Comparison of ENCODE assay signal across 47 mouse cellular contexts in genomic region chr6:42539711-42540110, GRCm38 (mm10). TPM values are rescaled to one million over a fixed set of nuclear protein-coding genes. Genes with fewer than 3 reads are reported as not detected.
"Had no signal": no experiment of that assay in that cellular context is flagged by ENCODE, and none has a peak within 500 bp of the region (broad histone marks: within the 10 kb centered on the region; RNA-seq: fewer than 3 reads in every experiment).

No protein-coding gene starts in this region.

- H3K9me3 ChIP-seq: limb, embryonic 10.5 days; limb, embryonic 12.5 days; limb, embryonic 13.5 days; limb, embryonic 15.5 days; liver, embryonic 12.5 days; liver, embryonic 13.5 days; liver, embryonic 15.5 days; lung, embryonic 15.5 days; midbrain, embryonic 10.5 days; midbrain, embryonic 12.5 days; midbrain, embryonic 13.5 days; midbrain, embryonic 15.5 days had no signal

- H3K4me3 ChIP-seq: left cerebral cortex, adult 2 months; limb, embryonic 10.5 days; limb, embryonic 12.5 days; limb, embryonic 13.5 days; limb, embryonic 15.5 days; liver, embryonic 12.5 days; liver, embryonic 13.5 days; liver, embryonic 15.5 days; lung, embryonic 15.5 days; megakaryocyte, embryonic 14.5 days; midbrain, embryonic 10.5 days; midbrain, embryonic 12.5 days; midbrain, embryonic 13.5 days; midbrain, embryonic 15.5 days; myocyte had no signal

- DNase-seq: left cerebral cortex, postnatal 4 days; liver; liver, embryonic 13.5 days; liver, postnatal 0 days; lung, adult 18-20 months; lung, adult 2 months; lung, embryonic 14.5 days; lung, postnatal 10 days; lung, postnatal 14 days; lung, postnatal 36 days; lung, postnatal 4 days; midbrain, embryonic 14.5 days had no signal

- H3K36me3 ChIP-seq: limb, embryonic 10.5 days; limb, embryonic 12.5 days; limb, embryonic 13.5 days; limb, embryonic 15.5 days; liver, embryonic 12.5 days; liver, embryonic 13.5 days; liver, embryonic 15.5 days; lung, embryonic 15.5 days; midbrain, embryonic 10.5 days; midbrain, embryonic 12.5 days; midbrain, embryonic 13.5 days; midbrain, embryonic 15.5 days had no signal

- H3K27me3 ChIP-seq: limb, embryonic 12.5 days; limb, embryonic 13.5 days; limb, embryonic 15.5 days; liver, embryonic 12.5 days; liver, embryonic 13.5 days; liver, embryonic 15.5 days; lung, embryonic 15.5 days; midbrain, embryonic 12.5 days; midbrain, embryonic 13.5 days; midbrain, embryonic 15.5 days had no signal

- H3K9ac ChIP-seq: limb, embryonic 12.5 days; limb, embryonic 13.5 days; limb, embryonic 15.5 days; liver, embryonic 12.5 days; liver, embryonic 13.5 days; liver, embryonic 14.5 days; liver, embryonic 15.5 days; liver, postnatal 0 days; lung, embryonic 14.5 days; lung, embryonic 15.5 days; midbrain, embryonic 12.5 days; midbrain, embryonic 13.5 days; midbrain, embryonic 15.5 days had no signal

- H3K27ac ChIP-seq: left cerebral cortex, adult 2 months; limb, embryonic 10.5 days; limb, embryonic 13.5 days; limb, embryonic 15.5 days; liver, embryonic 12.5 days; liver, embryonic 13.5 days; liver, embryonic 14.5 days; liver, embryonic 15.5 days; lung, embryonic 15.5 days; macrophage; midbrain, embryonic 10.5 days; midbrain, embryonic 12.5 days; midbrain, embryonic 13.5 days; midbrain, embryonic 15.5 days had no signal

- H3K4me1 ChIP-seq: limb, embryonic 15.5 days; liver, embryonic 12.5 days; liver, embryonic 13.5 days; liver, embryonic 15.5 days; megakaryocyte, embryonic 14.5 days; midbrain, embryonic 10.5 days; midbrain, embryonic 12.5 days; midbrain, embryonic 13.5 days; midbrain, embryonic 15.5 days had no signal

- ATAC-seq: liver, embryonic 12.5 days; liver, postnatal 0 days; lung, postnatal 0 days; midbrain, embryonic 13.5 days; midbrain, embryonic 15.5 days; midbrain, embryonic 16.5 days had no signal

- H3K4me2 ChIP-seq: limb, embryonic 12.5 days; limb, embryonic 13.5 days; limb, embryonic 15.5 days; liver, embryonic 11.5 days; liver, embryonic 12.5 days; liver, embryonic 13.5 days; liver, embryonic 15.5 days; lung, embryonic 14.5 days; lung, embryonic 15.5 days; midbrain, embryonic 12.5 days; midbrain, embryonic 13.5 days; midbrain, embryonic 15.5 days had no signal

RNA-seq across cellular contexts. Expression of gene Olfr455, which starts 7.7 kb away (rescaled TPM):
- total RNA-seq: left cerebral cortex, adult 18-20 months; left cerebral cortex, adult 2 months; left cerebral cortex, adult 8-10 months; left cerebral cortex, postnatal 10 days; left cerebral cortex, postnatal 14 days; left cerebral cortex, postnatal 25 days; left cerebral cortex, postnatal 36 days; left cerebral cortex, postnatal 4 days; liver, adult 2 months; megakaryocyte progenitor cell, adult 5-6 weeks; megakaryocyte, adult 5-6 weeks; megakaryocyte-erythroid progenitor cell, adult 5-6 weeks; monocyte, adult 5-6 weeks had no signal
- polyA plus RNA-seq: limb, embryonic 10.5 days; limb, embryonic 11.5 days; limb, embryonic 12.5 days; limb, embryonic 13.5 days; limb, embryonic 14.5 days; limb, embryonic 15.5 days; liver, adult 2 months; liver, embryonic 11.5 days; liver, embryonic 12.5 days; liver, embryonic 13.5 days; liver, embryonic 14.5 days; liver, embryonic 15.5 days; liver, embryonic 16.5 days; liver, postnatal 0 days; lung, adult 2 months; lung, embryonic 14.5 days; lung, embryonic 15.5 days; lung, embryonic 16.5 days; macrophage; midbrain, embryonic 10.5 days; midbrain, embryonic 12.5 days; midbrain, embryonic 13.5 days; midbrain, embryonic 14.5 days; midbrain, embryonic 15.5 days; midbrain, embryonic 16.5 days; myocyte; neural tube, embryonic 11.5 days had no signal

RNA-seq across cellular contexts. Expression of gene Olfr456, which starts 52.7 kb away (rescaled TPM):
- total RNA-seq: left cerebral cortex, adult 18-20 months; left cerebral cortex, adult 2 months; left cerebral cortex, adult 8-10 months; left cerebral cortex, postnatal 10 days; left cerebral cortex, postnatal 14 days; left cerebral cortex, postnatal 25 days; left cerebral cortex, postnatal 36 days; left cerebral cortex, postnatal 4 days; liver, adult 2 months; megakaryocyte progenitor cell, adult 5-6 weeks; megakaryocyte, adult 5-6 weeks; megakaryocyte-erythroid progenitor cell, adult 5-6 weeks; monocyte, adult 5-6 weeks had no signal
- polyA plus RNA-seq: limb, embryonic 10.5 days; limb, embryonic 11.5 days; limb, embryonic 12.5 days; limb, embryonic 13.5 days; limb, embryonic 14.5 days; limb, embryonic 15.5 days; liver, adult 2 months; liver, embryonic 11.5 days; liver, embryonic 12.5 days; liver, embryonic 13.5 days; liver, embryonic 14.5 days; liver, embryonic 15.5 days; liver, embryonic 16.5 days; liver, postnatal 0 days; lung, adult 2 months; lung, embryonic 14.5 days; lung, embryonic 15.5 days; macrophage; midbrain, embryonic 10.5 days; midbrain, embryonic 12.5 days; midbrain, embryonic 13.5 days; midbrain, embryonic 14.5 days; midbrain, embryonic 15.5 days; midbrain, embryonic 16.5 days; neural tube, embryonic 11.5 days had no signal

RNA-seq across cellular contexts. Expression of gene Tcaf3, which starts 57.8 kb away (rescaled TPM):
- total RNA-seq: left cerebral cortex, adult 18-20 months; left cerebral cortex, adult 2 months; left cerebral cortex, adult 8-10 months; left cerebral cortex, postnatal 10 days; left cerebral cortex, postnatal 14 days; left cerebral cortex, postnatal 25 days; left cerebral cortex, postnatal 36 days; left cerebral cortex, postnatal 4 days; liver, adult 2 months; megakaryocyte progenitor cell, adult 5-6 weeks; megakaryocyte, adult 5-6 weeks; megakaryocyte-erythroid progenitor cell, adult 5-6 weeks; monocyte, adult 5-6 weeks had no signal
- polyA plus RNA-seq: limb, embryonic 10.5 days; limb, embryonic 11.5 days; limb, embryonic 12.5 days; limb, embryonic 13.5 days; limb, embryonic 14.5 days; limb, embryonic 15.5 days; liver, adult 2 months; liver, embryonic 11.5 days; liver, embryonic 12.5 days; liver, embryonic 13.5 days; liver, embryonic 14.5 days; liver, embryonic 15.5 days; liver, embryonic 16.5 days; liver, postnatal 0 days; lung, adult 2 months; lung, embryonic 14.5 days; lung, embryonic 15.5 days; lung, embryonic 16.5 days; macrophage; midbrain, embryonic 10.5 days; midbrain, embryonic 12.5 days; midbrain, embryonic 13.5 days; midbrain, embryonic 14.5 days; midbrain, embryonic 16.5 days; myocyte; neural tube, embryonic 11.5 days had no signal
